Comparison of ENCODE assay signal across 8 mouse cellular contexts in genomic region chr13:53442168-53442980, GRCm38 (mm10). TPM values are rescaled to one million over a fixed set of nuclear protein-coding genes. Genes with fewer than 3 reads are reported as not detected.
DNase-seq lines count a peak whose midpoint lies in the region; ATAC-seq and TF ChIP-seq lines count a peak whose summit lies in the region.

No protein-coding gene starts in this region.

- ATAC-seq in forebrain, embryonic 11.5 days (replicated peaks; ENCODE audit: low FRiP score): no peak
- ATAC-seq in intestine, embryonic 16.5 days: no peak
- ATAC-seq in liver, embryonic 13.5 days (ENCODE audit: low read depth): no peak
- ATAC-seq in stomach, embryonic 15.5 days (ENCODE audit: insufficient read depth, low FRiP score, low read depth): no peak

- H3K9me3 ChIP-seq in E14TG2a.4 (ENCODE audit: low read length): no peaks in the 10 kb centered on the region
- H3K9me3 ChIP-seq in forebrain, embryonic 11.5 days (ENCODE audit: control insufficient read depth, low read length): no peaks in the 10 kb centered on the region
- H3K9me3 ChIP-seq in intestine, embryonic 16.5 days (ENCODE audit: control insufficient read depth, low read length): no peaks in the 10 kb centered on the region
- no peaks in the 10 kb centered on the region for H3K9me3 ChIP-seq in liver, embryonic 13.5 days (replicated peaks)
- H3K9me3 ChIP-seq in stomach, embryonic 15.5 days: no peaks in the 10 kb centered on the region

- no peak for TF ChIP-seq POLR2A in cerebellum, adult 2 months (IDR thresholded peaks at IDR 0.05; ENCODE audit: borderline replicate concordance, insufficient read depth, low read length)

- 24% methylated on average over 25 of the region's 25 CpGs for WGBS in cerebellum, adult 2 months
- whole genome bisulfite sequencing in forebrain, embryonic 11.5 days: 38% methylated on average over 25 of the region's 25 CpGs
- 35% methylated on average over 25 of the region's 25 CpGs for WGBS in intestine, embryonic 16.5 days
- 34% methylated on average over 25 of the region's 25 CpGs for WGBS in liver, embryonic 13.5 days (ENCODE audit: insufficient replicate concordance)
- whole genome bisulfite sequencing in stomach, embryonic 15.5 days: 35% methylated on average over 25 of the region's 25 CpGs

- H3K4me1 ChIP-seq in cerebellum, adult 2 months (ENCODE audit: control insufficient read depth, insufficient read depth, low read length): no peaks in the 10 kb centered on the region; the same call in 1 of the 2 replicates
- peaks cover 9% of the 10 kb centered on the region for H3K4me1 ChIP-seq in E14TG2a.4 (replicated peaks; ENCODE audit: low read depth, low read length)
- H3K4me1 ChIP-seq in forebrain, embryonic 11.5 days (replicated peaks; ENCODE audit: control insufficient read depth, insufficient read depth, low read length): no peaks in the 10 kb centered on the region
- no peaks in the 10 kb centered on the region for H3K4me1 ChIP-seq in intestine, embryonic 16.5 days (ENCODE audit: control insufficient read depth, insufficient read depth, low read length)
- H3K4me1 ChIP-seq in liver, embryonic 13.5 days (replicated peaks): peaks cover 11% of the 10 kb centered on the region; the same call in 1 of the 2 replicates
- H3K4me1 ChIP-seq in stomach, embryonic 15.5 days: no peaks in the 10 kb centered on the region

- no peaks in the 10 kb centered on the region; the same call in 1 of the 2 replicates for H3K27me3 ChIP-seq in cerebellum, adult 2 months (ENCODE audit: control insufficient read depth, insufficient read depth, low read length)
- H3K27me3 ChIP-seq in E14TG2a.4 (ENCODE audit: insufficient read depth, low read length): no peaks in the 10 kb centered on the region
- H3K27me3 ChIP-seq in forebrain, embryonic 11.5 days (ENCODE audit: control insufficient read depth, insufficient read depth, low read length): no peaks in the 10 kb centered on the region
- H3K27me3 ChIP-seq in intestine, embryonic 16.5 days (replicated peaks; ENCODE audit: control insufficient read depth, insufficient read depth, low read length): no peaks in the 10 kb centered on the region
- no peaks in the 10 kb centered on the region for H3K27me3 ChIP-seq in liver, embryonic 13.5 days
- no peaks in the 10 kb centered on the region for H3K27me3 ChIP-seq in stomach, embryonic 15.5 days (replicated peaks)

- H3K4me3 ChIP-seq in cerebellum, adult 2 months (replicated peaks; ENCODE audit: insufficient read depth, low read depth, low read length): no peak overlapping the region
- H3K4me3 ChIP-seq in E14TG2a.4 (replicated peaks; ENCODE audit: low read length): no peak overlapping the region
- H3K4me3 ChIP-seq in forebrain, embryonic 11.5 days (ENCODE audit: low read depth, low read length): no peak overlapping the region
- H3K4me3 ChIP-seq in intestine, embryonic 16.5 days (ENCODE audit: low read length): no peak overlapping the region; the same call in 1 of the 2 replicates
- peak overlapping the region; percentile 18 for H3K4me3 ChIP-seq in liver, embryonic 13.5 days (replicated peaks)
- H3K4me3 ChIP-seq in stomach, embryonic 15.5 days (replicated peaks): no peak overlapping the region

- H3K36me3 ChIP-seq in E14TG2a.4 (ENCODE audit: insufficient read depth, low read length): no peaks in the 10 kb centered on the region
- H3K36me3 ChIP-seq in forebrain, embryonic 11.5 days (ENCODE audit: control insufficient read depth, insufficient read depth, low read length): no peaks in the 10 kb centered on the region
- no peaks in the 10 kb centered on the region for H3K36me3 ChIP-seq in intestine, embryonic 16.5 days (ENCODE audit: control insufficient read depth, insufficient read depth, low read length)
- no peaks in the 10 kb centered on the region for H3K36me3 ChIP-seq in liver, embryonic 13.5 days
- no peaks in the 10 kb centered on the region for H3K36me3 ChIP-seq in stomach, embryonic 15.5 days

- no peak overlapping the region for H3K27ac ChIP-seq in cerebellum, adult 2 months (ENCODE audit: insufficient read depth, low read length)
- no peak overlapping the region for H3K27ac ChIP-seq in forebrain, embryonic 11.5 days (ENCODE audit: low read depth, low read length)
- H3K27ac ChIP-seq in intestine, embryonic 16.5 days (ENCODE audit: low read length): no peak overlapping the region
- peak overlapping the region; percentile 49 for H3K27ac ChIP-seq in liver, embryonic 13.5 days
- no peak overlapping the region for H3K27ac ChIP-seq in stomach, embryonic 15.5 days

- no peak for DNase-seq in cerebellum, adult 2 months
- DNase-seq in cerebellum, postnatal 36 days: no peak
- DNase-seq in forebrain, embryonic 11.5 days (ENCODE audit: low spot score): peak; percentile 73
- DNase-seq in liver, embryonic 13.5 days: no peak
- no peak for DNase-seq in thymus, postnatal 36 days

- peak; percentile 40; the same call in 1 of the 2 replicates for TF ChIP-seq CTCF in cerebellum, adult 2 months (IDR thresholded peaks at IDR 0.05; ENCODE audit: borderline replicate concordance, insufficient read depth, low read depth, low read length)
- TF ChIP-seq CTCF in E14TG2a.4 (conservative IDR thresholded peaks at IDR 0.05; ENCODE audit: low read length): peak; percentile 13; the same call in 1 of the 2 replicates

- H3K9ac ChIP-seq in forebrain, embryonic 11.5 days (ENCODE audit: low read length): no peak overlapping the region
- no peak overlapping the region for H3K9ac ChIP-seq in intestine, embryonic 16.5 days (ENCODE audit: low read depth, low read length)
- H3K9ac ChIP-seq in liver, embryonic 13.5 days: peak overlapping the region; percentile 17; the same call in 1 of the 2 replicates
- H3K9ac ChIP-seq in stomach, embryonic 15.5 days: no peak overlapping the region

- peak overlapping the region; percentile 15; the same call in 1 of the 2 replicates for H3K4me2 ChIP-seq in forebrain, embryonic 11.5 days (ENCODE audit: low read depth, low read length, severe bottlenecking)
- peak overlapping the region; percentile 42 for H3K4me2 ChIP-seq in intestine, embryonic 16.5 days (ENCODE audit: low read depth, low read length)
- peak overlapping the region; percentile 45 for H3K4me2 ChIP-seq in liver, embryonic 13.5 days
- peak overlapping the region; percentile 43 for H3K4me2 ChIP-seq in stomach, embryonic 15.5 days

RNA-seq across cellular contexts. Expression of gene Msx2, which starts 30.5 kb away (rescaled TPM):
- 6.0 and 7.1 TPM in 2 replicates for polyA plus RNA-seq in cerebellum, adult 2 months (2012; rRNA removed)
- polyA plus RNA-seq in forebrain, embryonic 11.5 days (2014; fragmentation: Nextera tagmentation; extraction: Ambion mirVana): 33.0 and 36.6 TPM in 2 replicates
- 0.16 and 0.18 TPM in 2 replicates for polyA plus RNA-seq in intestine, embryonic 16.5 days (2015; fragmentation: Nextera tagmentation; extraction: Ambion mirVana)
- 0.06 TPM in 1 of 2 replicates, not detected in the other for polyA plus RNA-seq in liver, embryonic 13.5 days (2015; fragmentation: Nextera tagmentation; extraction: Ambion mirVana)
- polyA plus RNA-seq in stomach, embryonic 15.5 days (2015; fragmentation: Nextera tagmentation; extraction: Ambion mirVana): 1.7 TPM in 2 replicates
